Mouse (Mus musculus): ENCODE measurements around the gene Camk2g. TPM values are rescaled to one million over a fixed set of nuclear protein-coding genes. Genes with fewer than 3 reads are reported as not detected.

The Camk2g gene
- total and polyA plus RNA-seq, 3 experiments, result 15.7 to 33.1 (median 18.5) TPM

GRCm38 (mm10) chr14:20824517-20824916, 30.6 kb upstream of the Camk2g start:
- Histone ChIP-seq H3K4me2 (ENCODE audit: insufficient read depth, low read depth, poor library complexity, severe bottlenecking) (no peak overlapping the region), H3K27me3 (replicated peaks) (no peaks in the 10 kb centered on the region), H3K4me3 (replicated peaks in 1 of 3; ENCODE audit: low read depth in 2 of 3, low read length in 2 of 3, poor library complexity in 1 of 3) (no peak overlapping the region), H3K4me1 (ENCODE audit: control insufficient read depth in 1 of 2, insufficient read depth in 2 of 2) (peaks cover 11 to 49% of the 10 kb centered on the region in 2 experiments), H3K36me3 (replicated peaks in 1 of 2; ENCODE audit: control insufficient read depth in 1 of 2, insufficient read depth in 1 of 2, low read length in 1 of 2) (no peaks in the 10 kb centered on the region), H3K79me2 (replicated peaks; ENCODE audit: control insufficient read depth, extremely low read depth, insufficient read depth, poor library complexity, severe bottlenecking) (no peaks in the 10 kb centered on the region), H3K27ac (ENCODE audit: insufficient read depth, low read depth) (no peak overlapping the region), H3K9ac (ENCODE audit: insufficient read depth, low read depth) (no peak overlapping the region), H3K9me3 (replicated peaks; ENCODE audit: low read length) (no peaks in the 10 kb centered on the region)
- dilution Hi-C loops (cut with MboI; ENCODE audit: extremely low pct_ligation_motif_present, extremely low pct_unique_long_range_greater_than_20kb, low sequenced_read_pairs), result no loop called here
- in situ Hi-C loops (cut with MboI; ENCODE audit: low pct_ligation_motif_present, low pct_unique_long_range_greater_than_20kb, low sequenced_read_pairs), result no loop called here
- TF ChIP-seq IRF4 (IDR thresholded peaks at IDR 0.05; ENCODE audit: low read depth, low read length) (0 out of 2 replicates have a peak, but pooled peaks have one; percentile 7), KAT2A (IDR thresholded peaks at IDR 0.05; ENCODE audit: insufficient replicate concordance, low read length) (no peak)
- no peak for DNase-seq (ENCODE audit: extremely low read depth)

GRCm38 (mm10) chr14:20815448-20815847, 21.6 kb upstream of the Camk2g start:
- in situ Hi-C loops (cut with MboI; ENCODE audit: low pct_ligation_motif_present, low pct_unique_long_range_greater_than_20kb, low sequenced_read_pairs), result no loop called here
- no peak overlapping the region for H3K4me3 ChIP-seq (replicated peaks in 1 of 3; ENCODE audit: low read depth in 2 of 3, low read length in 2 of 3, poor library complexity in 1 of 3)
- TF ChIP-seq MAZ (IDR thresholded peaks at IDR 0.05; ENCODE audit: low read depth, low read length), result no peak
- TF ChIP-seq TCF12 (IDR thresholded peaks at IDR 0.05; ENCODE audit: low read depth, low read length), result no peak
- TF ChIP-seq NELFE (IDR thresholded peaks at IDR 0.05; ENCODE audit: low read depth, low read length), result no peak
- no peak for TF ChIP-seq MYC (IDR thresholded peaks at IDR 0.05; ENCODE audit: low read depth, low read length)
- TF ChIP-seq MAX (IDR thresholded peaks at IDR 0.05; ENCODE audit: low read length), result no peak
- no peak for TF ChIP-seq ETS1 (conservative IDR thresholded peaks at IDR 0.05; ENCODE audit: low read depth, low read length)
- TF ChIP-seq ZC3H11A (IDR thresholded peaks at IDR 0.05; ENCODE audit: low read depth, low read length), result no peak
- TF ChIP-seq HCFC1 (IDR thresholded peaks at IDR 0.05; ENCODE audit: low read depth, low read length), result no peak
- no peak for DNase-seq (ENCODE audit: extremely low read depth)
- no peak overlapping the region for H3K9ac ChIP-seq (ENCODE audit: insufficient read depth, low read depth)
- no peak overlapping the region for H3K4me2 ChIP-seq (ENCODE audit: insufficient read depth, low read depth, poor library complexity, severe bottlenecking)
- H3K27me3 ChIP-seq (replicated peaks), result no peaks in the 10 kb centered on the region
- no peak overlapping the region for H3K27ac ChIP-seq (ENCODE audit: insufficient read depth, low read depth)
- no peaks in the 10 kb centered on the region for H3K36me3 ChIP-seq (replicated peaks in 1 of 2; ENCODE audit: control insufficient read depth in 1 of 2, insufficient read depth in 1 of 2, low read length in 1 of 2)
- H3K4me1 ChIP-seq (ENCODE audit: control insufficient read depth in 1 of 2, insufficient read depth in 2 of 2), result peaks cover 8 to 13% of the 10 kb centered on the region in 2 experiments; a peak in 3 of 4 replicates
- dilution Hi-C loops (cut with MboI; ENCODE audit: extremely low pct_ligation_motif_present, extremely low pct_unique_long_range_greater_than_20kb, low sequenced_read_pairs), result no loop called here
- H3K9me3 ChIP-seq (replicated peaks; ENCODE audit: low read length), result peaks cover 2% of the 10 kb centered on the region
- H3K79me2 ChIP-seq (replicated peaks; ENCODE audit: control insufficient read depth, extremely low read depth, insufficient read depth, poor library complexity, severe bottlenecking), result no peaks in the 10 kb centered on the region

GRCm38 (mm10) chr14:20811779-20812406, 18.0 kb upstream of the Camk2g start:
- no peak overlapping the region for H3K4me2 ChIP-seq (ENCODE audit: insufficient read depth, low read depth, poor library complexity, severe bottlenecking)
- H3K27me3 ChIP-seq (replicated peaks), result no peaks in the 10 kb centered on the region
- H3K9ac ChIP-seq (ENCODE audit: insufficient read depth, low read depth), result no peak overlapping the region
- H3K79me2 ChIP-seq (replicated peaks; ENCODE audit: control insufficient read depth, extremely low read depth, insufficient read depth, poor library complexity, severe bottlenecking), result no peaks in the 10 kb centered on the region
- peaks cover 14 to 29% of the 10 kb centered on the region in 2 experiments; a peak in 3 of 4 replicates for H3K4me1 ChIP-seq (ENCODE audit: control insufficient read depth in 1 of 2, insufficient read depth in 2 of 2)
- no peak overlapping the region for H3K27ac ChIP-seq (ENCODE audit: insufficient read depth, low read depth)
- no peak overlapping the region for H3K4me3 ChIP-seq (replicated peaks in 1 of 3; ENCODE audit: low read depth in 2 of 3, low read length in 2 of 3, poor library complexity in 1 of 3)
- no peak for DNase-seq (ENCODE audit: extremely low read depth)
- TF ChIP-seq CTCF (conservative IDR thresholded peaks at IDR 0.05 in 1 of 2, IDR thresholded peaks at IDR 0.05 in 1 of 2; ENCODE audit: low read depth in 2 of 2, low read length in 2 of 2) (no peak), CHD2 (IDR thresholded peaks at IDR 0.05; ENCODE audit: low read length) (no peak), TCF12 (IDR thresholded peaks at IDR 0.05; ENCODE audit: low read depth, low read length) (no peak), PAX5 (IDR thresholded peaks at IDR 0.05; ENCODE audit: low read length) (no peak), MAZ (IDR thresholded peaks at IDR 0.05; ENCODE audit: low read depth, low read length) (no peak), EP300 (IDR thresholded peaks at IDR 0.05; ENCODE audit: low read length) (no peak), HCFC1 (IDR thresholded peaks at IDR 0.05; ENCODE audit: low read depth, low read length) (no peak), MYC (IDR thresholded peaks at IDR 0.05; ENCODE audit: low read depth, low read length) (no peak), ZNF384 (IDR thresholded peaks at IDR 0.05; ENCODE audit: low read depth, low read length) (no peak), ZMIZ1 (IDR thresholded peaks at IDR 0.05; ENCODE audit: low read depth, low read length) (no peak), NELFE (IDR thresholded peaks at IDR 0.05; ENCODE audit: low read depth, low read length) (no peak), SIN3A (IDR thresholded peaks at IDR 0.05; ENCODE audit: low read length) (no peak), ETS1 (conservative IDR thresholded peaks at IDR 0.05; ENCODE audit: low read depth, low read length) (no peak), MAFK (IDR thresholded peaks at IDR 0.05; ENCODE audit: insufficient replicate concordance, low read length) (no peak), E2F4 (IDR thresholded peaks at IDR 0.05; ENCODE audit: insufficient replicate concordance, low read depth, low read length) (no peak), JUND (conservative IDR thresholded peaks at IDR 0.05; ENCODE audit: low read depth, low read length) (no peak), ZKSCAN1 (IDR thresholded peaks at IDR 0.05; ENCODE audit: borderline replicate concordance, low read depth, low read length) (no peak)
- no peaks in the 10 kb centered on the region for H3K36me3 ChIP-seq (replicated peaks in 1 of 2; ENCODE audit: control insufficient read depth in 1 of 2, insufficient read depth in 1 of 2, low read length in 1 of 2)
- dilution Hi-C loops (cut with MboI; ENCODE audit: extremely low pct_ligation_motif_present, extremely low pct_unique_long_range_greater_than_20kb, low sequenced_read_pairs) (no loop called here), in situ Hi-C loops (cut with MboI; ENCODE audit: low pct_ligation_motif_present, low pct_unique_long_range_greater_than_20kb, low sequenced_read_pairs) (loop anchor here (5.0 kb wide), 1 partner anchor 50 kb away; no protein-coding TSS in a partner anchor)
- peaks cover 2% of the 10 kb centered on the region for H3K9me3 ChIP-seq (replicated peaks; ENCODE audit: low read length)
